Mouse (Mus musculus) hindbrain, embryonic 12.5 days (tissue): ENCODE measurements at regions not wholly inside any gene's neighbourhood (a gene's known extent, or its start where the extent isn't known, plus 50 kb on each side); places are given as distances from the start of the nearest gene placed in this dataset.

Experiments
- ATAC-seq: fragments of 200-750 bp; cut with Nextera tagmentation; 2 replicates; pipeline ENCODE4 v1.8.0; 2017; ENCODE audit warnings: moderate TSS enrichment; ENCODE audit not compliant: low FRiP score
- H3K27ac ChIP-seq: fragments of 300-500 bp; sonication (generic); 2 replicates; pipeline ENCODE4 v1.5.1; 2016; ENCODE audit warnings: mild to moderate bottlenecking
- H3K27me3 ChIP-seq: fragments of 300-500 bp; sonication (generic); 2 replicates; pipeline ENCODE4 v1.6.1; 2016; ENCODE audit warnings: mild to moderate bottlenecking
- H3K36me3 ChIP-seq: fragments of 300-500 bp; sonication (generic); 2 replicates; pipeline ENCODE4 v1.6.1; 2016; ENCODE audit warnings: mild to moderate bottlenecking
- H3K4me1 ChIP-seq: fragments of 300-500 bp; sonication (generic); 2 replicates; pipeline ENCODE4 v1.6.1; 2016
- H3K4me2 ChIP-seq: fragments of 300-500 bp; sonication (generic); replicated peaks from 2 replicates; pipeline ENCODE4 v1.6.1; 2016; ENCODE audit warnings: mild to moderate bottlenecking
- H3K4me3 ChIP-seq: fragments of 300-500 bp; sonication (generic); 2 replicates; pipeline ENCODE4 v1.5.1; 2016; ENCODE audit warnings: mild to moderate bottlenecking
- H3K9ac ChIP-seq: fragments of 300-500 bp; sonication (generic); 2 replicates; pipeline ENCODE4 v1.6.1; 2016; ENCODE audit warnings: mild to moderate bottlenecking, moderate library complexity
- H3K9me3 ChIP-seq: fragments of 300-500 bp; sonication (generic); replicated peaks from 2 replicates; pipeline ENCODE4 v1.6.1; 2016; ENCODE audit warnings: mild to moderate bottlenecking
- WGBS: fragments of 180-500 bp; shearing (Covaris S2); methylation state at CpG from one replicate; pipeline ENCODE4 v1.1.7; 2016; 5-methylcytosine and 5-hydroxymethylcytosine counted together

- no peak overlapping the region for H3K27ac ChIP-seq
- no peak overlapping the region for H3K4me2 ChIP-seq
- no peaks in the 10 kb centered on the region for H3K9me3 ChIP-seq
- no peak overlapping the region for H3K9ac ChIP-seq
- H3K36me3 ChIP-seq: no peaks in the 10 kb centered on the region
- no peak overlapping the region for H3K4me3 ChIP-seq
- no peak for ATAC-seq
- WGBS: 67% methylated on average over 1 of the region's 1 CpGs
- H3K27me3 ChIP-seq: no peaks in the 10 kb centered on the region
- no peaks in the 10 kb centered on the region for H3K4me1 ChIP-seq
Observed at GRCm38 (mm10) chr10:6007238-6007972, 85.2 kb upstream of the Rgs17 start.

GRCm38 (mm10) chr10:5981433-5981832 is 59.2 kb upstream of the Rgs17 start:
- no peaks in the 10 kb centered on the region for H3K4me1 ChIP-seq
- no peaks in the 10 kb centered on the region for H3K27me3 ChIP-seq
- no peak overlapping the region for H3K4me3 ChIP-seq
- no peak overlapping the region for H3K9ac ChIP-seq
- no peak for ATAC-seq
- no peak overlapping the region for H3K4me2 ChIP-seq
- 97% methylated on average over 1 of the region's 1 CpGs for WGBS
- no peak overlapping the region for H3K27ac ChIP-seq
- no peaks in the 10 kb centered on the region for H3K9me3 ChIP-seq
- no peaks in the 10 kb centered on the region for H3K36me3 ChIP-seq

GRCm38 (mm10) chr10:5978534-5978933 is 56.3 kb upstream of the Rgs17 start:
- H3K9me3 ChIP-seq: no peaks in the 10 kb centered on the region
- no peak overlapping the region for H3K9ac ChIP-seq
- H3K27ac ChIP-seq: no peak overlapping the region
- H3K4me1 ChIP-seq: no peaks in the 10 kb centered on the region
- ATAC-seq: no peak
- no peak overlapping the region for H3K4me2 ChIP-seq
- 53% methylated on average over 1 of the region's 1 CpGs for WGBS
- H3K4me3 ChIP-seq: no peak overlapping the region
- H3K36me3 ChIP-seq: no peaks in the 10 kb centered on the region
- no peaks in the 10 kb centered on the region for H3K27me3 ChIP-seq
